Mouse (Mus musculus) ES-E14 (cell line): ENCODE measurements at regions not wholly inside any gene's neighbourhood (a gene's known extent, or its start where the extent isn't known, plus 50 kb on each side); places are given as distances from the start of the nearest gene placed in this dataset.

Source experiments
- HCFC1 ChIP-seq: IDR thresholded peaks from 2 replicates; pipeline ENCODE4 v1.6.1; 2012; ENCODE audit warnings: low read length, inconsistent platforms, borderline replicate concordance; ENCODE audit not compliant: insufficient read depth
- ZC3H11A ChIP-seq: IDR thresholded peaks from 2 replicates; pipeline ENCODE4 v1.6.1; 2012; ENCODE audit warnings: low read depth, mild to moderate bottlenecking, inconsistent platforms, low read length, borderline replicate concordance

- TF ChIP-seq HCFC1 = no peak
- no peak for TF ChIP-seq ZC3H11A
Measured at GRCm38 (mm10) chr7:129525985-129526384, 65.7 kb upstream of the Wdr11 start.
